Mouse (Mus musculus) gastrocnemius, adult 8-10 months (tissue): ENCODE data around the gene Sec23ip. TPM values are rescaled to one million over a fixed set of nuclear protein-coding genes. Genes with fewer than 3 reads are reported as not detected.
"Not testable (repeated sequence)": the region's sequence is repeated elsewhere in the genome, so short reads cannot be mapped to it uniquely, and the experiment has no call there.

ENCODE experiments used
- DNase-seq, 2 experiments: peaks; one replicate each; pipeline ENCODE4 v3.0.0; 2022; ENCODE audit warnings: low spot score in 2 of 2
- total RNA-seq, 4 experiments: library from RNA; stranded (reverse); gene quantifications; 2 replicates each; pipeline ENCODE4 v1.2.4; 2022

The Sec23ip gene
- 10 to 100 TPM; 17.2 to 20.0 (median 17.8) TPM for total RNA-seq

DNA sequence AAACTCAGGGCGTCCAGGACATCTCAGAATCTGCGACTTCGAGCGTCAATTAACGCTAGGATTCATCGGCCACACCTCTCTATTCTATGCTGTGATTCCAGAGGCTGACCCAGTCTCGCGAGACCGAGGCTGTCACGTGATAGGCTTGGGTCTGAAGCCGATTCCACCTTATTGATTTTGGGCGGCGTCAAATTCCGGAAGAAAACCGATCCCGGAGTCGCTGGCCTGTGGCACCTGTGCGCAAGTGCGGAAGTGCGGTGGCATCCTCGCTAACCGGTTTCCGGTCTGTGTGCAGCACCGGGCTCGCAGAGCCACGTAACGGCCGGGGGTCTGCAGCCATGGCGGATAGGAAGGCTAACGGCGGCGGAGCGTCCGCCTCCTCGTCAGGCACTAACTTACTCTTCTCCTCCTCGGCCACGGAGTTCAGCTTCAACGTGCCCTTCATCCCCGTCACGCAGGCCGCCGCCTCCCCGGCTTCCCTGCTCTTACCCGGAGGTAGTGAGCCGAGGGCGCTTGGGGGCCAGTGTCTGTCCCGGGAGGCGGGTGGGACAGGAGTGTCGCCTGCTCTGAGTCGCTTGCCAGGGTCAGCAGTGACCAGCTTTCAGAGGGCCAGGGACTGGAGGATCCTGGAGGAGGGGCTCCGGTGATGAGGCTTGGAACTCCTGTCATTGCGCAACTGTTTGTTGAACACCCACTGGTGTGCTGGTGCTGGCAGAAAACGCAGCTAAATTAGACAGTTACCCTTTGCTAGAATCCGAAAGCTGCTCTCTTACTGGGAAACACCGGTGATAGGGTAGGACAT, at the start of gene Sec23ip:
Sec23ip (plus strand) TSS at position 260 of the 802 bp plus-strand sequence.
- DNase-seq: peak; percentile 98

DNA sequence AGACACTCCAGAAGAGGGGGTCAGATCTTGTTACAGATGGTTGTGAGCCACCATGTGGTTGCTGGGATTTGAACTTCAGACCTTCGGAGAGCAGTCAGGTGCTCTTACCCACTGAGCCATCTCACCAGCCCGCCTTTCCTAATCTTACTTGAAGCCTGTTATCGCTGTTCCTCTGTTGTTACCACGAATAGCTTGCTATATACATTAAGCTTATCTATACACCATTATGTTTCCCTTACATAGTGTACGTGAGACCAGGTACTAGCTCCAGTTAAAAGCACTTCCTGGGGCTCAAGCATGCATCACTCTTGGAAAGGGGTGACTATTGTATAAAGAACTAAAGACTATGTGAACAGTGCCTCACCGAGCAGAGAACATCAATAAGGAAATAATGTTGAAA, 44.8 kb upstream of the Sec23ip start:
- DNase-seq: not testable (repeated sequence)

DNA sequence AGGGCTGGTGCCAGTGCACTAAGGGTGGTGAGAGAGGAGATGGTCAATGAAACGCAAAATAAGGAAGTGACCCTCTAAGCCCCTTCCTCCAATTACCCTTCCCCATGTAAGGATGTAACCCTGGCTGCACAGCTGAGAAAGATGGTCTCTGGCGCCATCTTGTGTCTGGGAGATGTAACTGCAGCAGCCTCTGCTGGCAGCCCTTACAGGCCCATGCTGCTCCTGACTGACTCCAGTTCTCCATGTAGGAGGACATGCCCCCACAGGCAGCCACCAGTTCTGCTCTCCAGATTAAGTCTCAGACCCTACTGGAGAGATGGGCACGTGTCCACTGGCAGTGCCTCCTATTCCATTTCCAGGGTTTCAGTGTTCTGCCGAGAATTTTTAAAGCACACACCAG, 39.0 kb upstream of the Sec23ip start:
- peak; percentile 30 to 36 for DNase-seq

DNA sequence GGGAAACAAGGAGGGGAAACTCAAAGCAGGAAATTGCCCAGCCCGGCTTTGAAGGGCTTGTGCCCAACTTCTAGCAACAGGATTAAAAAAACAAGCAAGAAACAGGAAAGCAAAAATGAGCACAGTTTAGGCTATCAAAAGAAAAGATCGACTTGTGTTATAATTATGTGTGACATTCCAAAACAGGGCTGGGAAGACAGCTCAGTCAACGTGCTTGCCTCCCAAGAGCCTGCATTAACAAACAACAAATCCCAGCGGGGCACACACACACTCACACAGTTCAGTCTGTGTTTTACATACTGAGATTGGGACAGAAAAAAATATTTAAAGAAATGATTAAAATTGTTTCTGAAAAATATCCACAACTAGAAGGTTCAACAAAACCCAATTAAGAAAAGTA, 26.8 kb upstream of the Sec23ip start:
- DNase-seq: no peak

DNA sequence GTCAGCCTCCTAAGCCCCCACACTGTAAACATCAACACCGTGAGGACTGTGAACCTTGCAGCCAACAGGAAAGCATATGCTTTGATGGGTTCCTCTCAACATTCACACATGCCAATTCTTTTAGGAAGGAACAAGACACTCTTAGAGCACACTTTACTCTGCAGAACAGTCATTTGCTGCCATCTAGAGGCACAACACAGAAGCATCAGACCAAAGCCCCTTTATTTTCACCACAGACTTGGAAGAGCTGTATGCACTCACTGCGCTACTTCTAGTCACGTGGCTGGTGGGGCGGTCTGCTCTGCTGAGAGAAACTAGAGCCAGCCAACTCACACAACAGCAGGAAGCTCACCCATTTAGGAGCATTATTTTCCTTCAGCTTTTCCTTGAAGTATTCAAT, 20.0 kb upstream of the Sec23ip start:
- peak; percentile 27 to 30 for DNase-seq

DNA sequence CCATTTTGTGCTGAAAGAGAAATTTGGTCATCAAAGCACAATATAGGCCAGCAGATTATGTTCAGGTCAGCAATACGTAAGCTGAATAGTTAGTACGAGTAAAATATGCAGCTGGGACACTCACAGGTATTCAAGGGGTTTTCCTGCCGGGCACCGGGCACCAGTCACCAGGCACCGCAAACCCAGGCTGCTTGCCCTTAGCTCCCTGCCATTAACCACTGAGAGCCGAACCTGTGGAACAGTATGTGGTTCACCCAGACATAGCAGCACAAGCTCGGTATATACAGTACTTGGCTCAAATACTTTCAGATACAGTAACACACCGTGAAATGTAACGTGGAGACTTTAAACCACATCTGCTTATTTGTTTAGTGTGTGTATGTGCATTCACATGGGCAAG, 19.6 kb upstream of the Sec23ip start:
- DNase-seq: no peak

DNA sequence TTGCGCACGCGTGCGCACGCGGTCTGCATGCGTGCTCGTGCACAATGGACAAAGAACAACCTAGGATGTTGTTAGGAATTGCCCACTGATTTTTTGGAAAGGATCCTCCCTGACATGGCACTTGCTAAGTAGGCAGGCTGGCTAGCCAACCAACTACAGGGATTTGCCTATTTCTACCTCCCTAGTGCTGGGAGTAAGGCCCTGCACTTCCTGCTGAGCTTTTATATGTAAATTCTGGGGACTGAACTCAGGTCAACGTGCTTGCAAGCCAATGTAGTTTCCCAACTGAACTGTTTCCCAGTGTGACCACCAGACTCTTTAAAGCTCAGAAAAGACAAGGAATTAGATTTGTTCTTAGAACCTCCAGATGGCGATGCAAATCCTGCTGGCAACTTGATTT, 17.7 kb upstream of the Sec23ip start:
- DNase-seq: no peak

DNA sequence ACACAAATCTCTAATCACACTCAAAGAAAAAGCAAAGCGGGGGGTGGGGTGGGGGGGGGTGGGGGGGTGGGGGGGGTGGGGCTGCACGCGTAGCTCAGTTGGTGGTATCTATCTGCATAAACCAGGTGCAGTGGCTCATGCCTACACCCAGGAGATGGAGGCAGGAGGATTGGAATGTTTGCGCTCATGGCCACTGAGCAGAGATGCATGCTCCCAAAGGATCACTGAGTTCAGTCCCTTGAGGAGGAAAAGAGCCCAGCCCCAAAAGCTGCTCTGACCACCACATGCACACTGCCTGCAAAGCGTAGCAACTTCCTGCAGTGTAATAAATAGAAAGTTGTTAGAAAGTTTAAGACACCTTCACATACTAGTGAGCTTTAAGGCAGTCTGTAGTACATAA, 17.0 kb upstream of the Sec23ip start:
- no peak for DNase-seq

DNA sequence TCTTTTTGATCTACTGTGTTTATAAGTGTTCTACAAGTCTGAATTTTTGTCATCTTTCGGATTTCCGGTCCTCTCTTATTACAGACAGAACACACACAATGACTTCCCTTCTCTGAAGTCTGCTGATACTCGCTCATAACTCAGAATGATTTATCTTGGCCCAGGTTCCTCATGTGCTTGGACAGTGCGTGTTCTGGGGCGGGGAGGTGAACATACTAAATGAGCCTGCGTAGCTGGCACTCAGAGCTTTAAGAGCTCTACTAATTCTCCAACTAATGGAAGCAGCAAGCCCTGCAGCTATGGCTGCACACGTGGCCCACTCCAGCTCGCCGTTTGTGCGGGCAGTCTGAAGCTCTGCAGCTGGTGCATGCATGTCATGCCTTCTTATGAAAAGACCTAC, 16.0 kb upstream of the Sec23ip start:
- no peak for DNase-seq

DNA sequence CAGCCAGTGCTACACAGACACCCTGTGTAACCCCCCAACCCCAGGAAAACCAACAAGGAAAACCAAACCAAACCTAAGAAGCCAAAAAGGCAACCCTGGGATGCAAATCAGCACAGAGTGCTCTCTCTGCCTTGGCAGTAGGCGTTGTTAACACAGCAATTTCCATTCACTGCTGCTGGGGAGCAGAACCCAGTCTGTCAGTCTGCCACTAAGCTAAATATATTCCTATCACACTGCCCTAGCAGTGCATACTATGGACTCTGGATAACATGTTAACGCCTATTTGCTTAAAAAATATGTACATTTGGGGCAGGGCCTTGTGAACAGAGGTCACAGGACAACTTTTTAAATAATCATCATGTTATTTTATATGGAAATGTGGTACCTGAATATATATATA, 13.2 kb upstream of the Sec23ip start:
- no peak for DNase-seq

DNA sequence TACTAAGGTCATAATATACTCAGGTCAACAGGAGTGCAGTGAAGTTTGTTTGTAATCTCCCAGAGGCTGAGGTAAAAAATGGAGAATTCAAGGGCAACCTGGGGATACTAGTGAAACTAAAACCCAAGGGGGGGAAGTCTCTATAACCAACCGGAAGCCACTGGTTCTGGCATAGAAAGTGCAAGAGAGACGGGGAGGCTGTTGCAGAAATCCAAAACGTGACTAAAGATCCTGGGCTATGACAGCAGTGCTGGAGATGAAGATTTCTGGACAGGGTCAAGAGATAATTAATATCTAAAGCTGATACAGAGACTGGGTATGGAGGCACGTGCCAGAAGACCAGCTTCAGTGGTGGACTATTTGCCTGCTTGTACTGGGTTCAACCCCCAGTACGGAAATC, 6.7 kb upstream of the Sec23ip start:
- DNase-seq: no peak

DNA sequence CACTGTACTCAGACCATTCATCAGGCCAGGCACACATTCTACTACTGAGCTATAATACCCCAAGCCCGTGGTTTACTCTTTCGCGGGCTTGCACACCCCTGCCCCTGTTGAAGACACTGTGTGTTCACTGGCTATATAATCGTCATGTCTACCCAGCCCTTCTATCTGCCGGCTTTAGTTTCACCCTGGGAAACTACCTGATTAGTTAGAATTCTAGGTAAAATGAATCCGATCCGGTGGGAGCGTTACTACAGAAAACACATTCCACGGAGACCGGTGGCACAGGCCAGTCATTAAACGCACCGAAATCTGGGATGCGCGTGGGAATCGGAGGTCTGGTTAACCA, 5.7 kb upstream of the Sec23ip start:
- DNase-seq: no peak

DNA sequence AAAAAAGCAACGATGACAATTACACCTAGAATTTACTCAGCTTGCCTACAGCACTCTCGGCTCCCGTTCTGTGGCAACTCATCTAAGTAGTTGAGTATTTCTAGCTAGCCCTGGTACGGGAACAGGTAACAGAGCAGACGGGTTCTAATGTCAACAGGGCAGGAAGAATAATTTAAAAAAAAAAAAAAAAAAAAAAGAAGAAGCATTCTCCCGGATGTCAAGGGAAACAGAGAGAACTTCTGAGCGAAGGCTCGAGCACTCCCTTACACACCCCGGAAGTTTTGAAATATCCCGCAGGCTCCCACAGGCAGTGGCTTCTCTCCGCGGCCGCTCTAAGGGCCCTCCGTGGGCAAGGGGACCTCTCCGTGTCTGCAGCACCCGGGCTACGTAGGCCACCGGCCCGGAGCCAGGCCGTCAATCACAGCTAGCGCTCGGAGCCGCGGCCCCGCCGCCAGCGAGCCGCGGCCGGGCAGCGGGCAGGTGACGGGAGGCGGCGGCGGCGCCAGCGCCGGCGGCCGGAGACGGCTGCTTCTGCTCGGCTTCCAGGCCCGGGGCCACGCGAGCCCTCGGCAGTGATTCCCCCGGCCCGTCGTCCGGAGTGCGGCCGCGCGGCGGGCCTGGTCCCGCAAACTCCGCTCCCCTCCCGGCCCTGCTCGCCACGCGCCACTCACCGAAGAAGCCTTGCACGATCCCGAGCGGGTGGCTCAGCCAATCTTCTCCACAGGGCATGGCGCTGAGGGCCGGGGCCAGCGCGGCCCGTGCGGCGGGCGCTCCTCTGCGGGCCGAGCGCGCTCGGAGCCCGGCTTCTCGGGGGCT, 5.1 kb upstream of the Sec23ip start:
- peak; percentile 38 to 57 for DNase-seq

DNA sequence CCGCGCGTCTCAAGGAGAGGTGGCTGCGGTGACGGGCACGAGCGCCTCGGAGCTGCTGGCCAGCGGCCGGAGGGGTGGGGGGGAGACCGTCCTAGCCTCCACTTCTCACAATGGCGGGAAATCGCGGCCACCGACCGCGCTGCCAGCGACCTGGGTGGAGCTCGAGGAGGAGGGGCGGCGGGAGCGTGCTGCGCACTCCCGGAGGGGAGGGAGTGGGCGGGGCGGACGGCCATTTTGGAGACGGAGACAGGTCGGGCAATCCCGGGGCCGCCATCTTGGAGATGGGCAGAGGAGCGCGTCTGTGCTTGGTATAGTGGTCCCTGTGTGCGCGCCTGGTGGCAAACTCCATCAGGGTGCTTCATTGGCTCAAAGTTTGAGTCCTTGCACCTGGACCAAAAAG, 4.4 kb upstream of the Sec23ip start, which contains the start of gene Mcmbp:
Mcmbp (minus strand) TSS at position 162 of the 400 bp plus-strand sequence.
- peak; percentile 93 to 95 for DNase-seq

DNA sequence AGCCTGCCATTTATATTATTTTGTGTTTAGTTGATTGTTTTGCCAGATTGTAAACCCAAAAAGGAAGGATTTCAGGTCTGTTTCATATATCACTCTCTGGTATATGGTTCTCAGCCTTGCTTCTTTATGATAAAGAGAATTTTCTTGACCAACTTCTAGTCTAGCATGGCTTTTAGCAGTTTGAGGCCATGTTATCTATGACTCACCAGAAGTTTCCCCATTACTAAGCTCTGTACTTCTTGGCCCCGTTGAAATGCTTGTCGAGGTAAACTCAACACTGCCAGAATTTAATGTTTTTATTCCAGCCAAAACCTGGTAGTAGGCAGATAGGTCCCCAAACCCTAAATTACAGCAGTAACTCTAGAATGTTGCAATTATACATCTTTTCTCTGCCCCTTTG, 845 bp upstream of the Sec23ip start:
- DNase-seq: no peak

DNA sequence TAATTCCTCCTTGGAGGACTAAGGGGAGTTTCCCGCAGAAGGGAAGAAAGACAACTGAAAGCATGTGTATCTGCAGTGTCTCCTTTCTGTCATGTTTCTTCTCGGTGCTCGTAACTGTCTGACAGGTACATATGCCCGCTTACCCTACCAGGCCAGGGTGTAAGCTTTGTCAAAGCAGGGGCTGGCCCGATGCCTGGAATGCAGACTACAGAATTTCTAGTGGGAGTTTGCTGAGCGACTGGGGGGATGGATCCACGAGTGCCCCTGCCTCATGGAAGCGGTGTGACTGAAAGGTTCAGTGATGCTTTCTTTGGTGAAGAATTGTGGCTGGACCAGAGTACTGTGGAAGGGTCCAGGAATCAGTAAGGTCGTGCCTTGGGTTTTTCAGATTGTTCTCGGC, 1.4 kb downstream of the Sec23ip start:
- DNase-seq: no peak

DNA sequence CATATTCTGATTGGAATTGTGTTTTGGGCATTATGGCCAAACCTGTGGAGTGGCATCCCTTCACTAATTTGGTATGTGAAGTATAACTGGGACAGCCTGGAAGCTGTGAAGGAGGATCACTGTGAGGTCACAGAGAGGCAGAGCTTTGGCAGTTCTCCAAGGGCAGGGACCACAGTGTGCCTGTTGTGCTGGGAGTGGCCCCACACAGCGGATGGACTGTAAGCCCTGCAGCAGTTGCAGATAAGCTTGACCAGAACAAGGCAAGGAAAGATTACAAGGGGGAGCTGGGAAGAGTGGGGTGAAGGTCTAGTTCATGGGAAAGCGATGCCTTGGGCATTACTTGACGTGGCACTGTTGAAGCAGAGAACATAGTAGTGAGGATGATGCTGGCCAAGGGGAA, 4.0 kb downstream of the Sec23ip start:
- peak; percentile 31 to 54 for DNase-seq

DNA sequence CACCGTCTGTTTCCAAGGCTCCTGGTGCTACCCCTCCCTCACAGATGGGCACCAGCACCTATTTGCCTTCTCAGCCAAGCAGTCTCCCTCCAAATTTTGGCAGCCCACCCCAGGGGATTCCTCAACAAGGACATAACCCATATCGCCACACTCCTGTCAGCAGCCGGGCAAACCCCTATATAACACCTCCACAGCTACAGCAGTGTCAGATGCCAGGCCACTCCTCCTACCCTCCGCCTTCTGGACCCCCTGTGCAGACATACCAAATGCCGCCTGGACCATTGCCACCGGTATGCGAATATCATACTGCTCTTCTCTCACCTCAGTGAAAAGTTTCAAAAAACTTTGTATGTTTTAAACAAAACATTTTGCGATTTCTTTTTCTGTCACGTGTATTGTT, 5.6 kb downstream of the Sec23ip start:
- no peak for DNase-seq

DNA sequence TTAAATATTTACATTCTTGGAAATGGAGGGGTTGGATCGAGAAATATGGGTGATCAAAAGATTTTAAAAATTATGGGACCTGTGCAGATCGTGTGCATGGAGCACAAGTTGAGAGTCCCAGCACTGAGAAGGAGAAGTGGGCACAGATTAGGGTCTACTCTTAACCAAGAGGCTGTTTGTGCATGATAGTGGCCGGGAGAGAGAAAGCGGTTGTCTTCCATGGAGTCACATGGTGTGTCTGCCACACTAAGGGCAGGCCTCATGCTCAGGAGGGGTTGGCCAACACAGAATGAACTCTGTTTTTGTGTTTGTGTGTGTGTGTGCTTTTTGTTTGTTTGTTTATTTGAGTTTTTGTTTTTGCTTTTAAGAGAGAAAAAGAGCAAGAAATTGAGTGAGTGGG, 7.3 kb downstream of the Sec23ip start:
- no peak for DNase-seq

DNA sequence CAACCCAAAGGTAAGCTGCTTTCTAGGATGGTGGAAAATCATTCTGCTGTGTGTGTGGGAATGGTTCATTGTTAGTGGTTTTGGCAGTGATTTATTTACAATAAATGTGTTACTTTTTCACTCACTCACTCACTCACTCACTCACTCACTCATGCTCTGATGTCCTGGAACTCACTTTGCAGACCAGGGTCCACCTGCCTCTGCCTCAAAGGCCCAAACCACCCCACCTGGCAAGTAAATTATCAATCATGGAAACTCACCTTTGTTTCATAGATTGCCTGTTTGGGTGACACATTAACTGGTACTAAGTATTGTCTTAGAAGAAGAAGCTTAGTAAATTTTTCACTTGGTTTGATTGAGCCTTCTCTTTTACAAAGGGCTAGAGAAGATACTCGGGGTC, 10.7 kb downstream of the Sec23ip start:
- DNase-seq: no peak

DNA sequence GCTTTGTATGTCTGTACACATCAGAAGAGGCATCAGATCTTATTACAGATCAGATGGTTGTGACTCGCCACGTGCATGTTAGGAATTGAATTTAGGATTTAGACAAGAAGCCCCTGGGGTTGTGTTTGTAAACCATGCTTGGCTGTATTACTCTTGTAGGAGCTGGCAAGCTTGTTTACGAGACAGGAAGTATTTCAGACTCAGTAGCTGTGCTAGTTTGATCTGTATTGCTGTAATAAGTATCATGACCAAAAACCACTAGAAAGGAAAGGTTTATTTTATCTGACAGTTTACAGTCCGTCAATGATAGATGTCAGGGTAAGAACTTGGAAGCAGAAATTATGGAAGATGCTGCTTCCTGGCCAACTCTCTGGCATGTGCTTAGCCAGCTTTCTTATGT, 14.2 kb downstream of the Sec23ip start:
- DNase-seq: no peak

DNA sequence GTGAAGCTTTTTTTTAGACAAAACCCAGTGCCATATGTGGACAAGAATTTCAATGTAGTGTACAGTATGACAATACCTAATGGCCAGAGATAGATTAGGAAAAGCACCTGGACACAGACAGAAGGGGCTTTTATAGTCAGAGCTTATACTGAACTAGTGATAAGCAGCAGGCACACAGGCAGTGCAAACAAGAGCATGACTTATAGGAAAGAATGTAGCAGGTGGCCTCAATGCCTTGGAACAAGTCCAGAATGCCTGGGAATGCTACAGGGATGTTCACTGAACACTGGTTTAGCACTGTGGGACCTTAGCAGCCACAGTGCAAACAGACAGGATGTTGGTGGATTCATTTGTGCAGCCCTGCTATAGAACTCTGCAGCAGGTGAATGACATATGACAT, 22.0 kb downstream of the Sec23ip start:
- no peak for DNase-seq

DNA sequence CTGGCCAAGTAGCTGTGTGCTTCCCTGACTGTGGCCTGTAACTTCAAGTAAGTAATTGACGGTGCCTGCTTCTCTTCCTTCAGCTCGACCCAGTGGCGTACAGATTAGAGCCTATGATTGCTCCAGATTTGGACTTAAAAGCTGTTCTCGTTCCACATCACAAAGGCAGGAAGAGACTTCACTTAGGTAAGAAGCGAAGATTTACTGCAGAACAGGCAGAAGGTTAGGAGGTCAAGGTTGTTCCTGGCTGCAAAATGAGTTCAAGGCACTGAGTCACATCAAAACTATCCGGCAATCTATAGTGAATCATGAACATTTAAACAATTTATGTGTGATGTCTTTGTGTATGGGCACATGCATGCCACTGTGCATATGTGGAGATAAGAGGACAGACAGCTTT, 32.5 kb downstream of the Sec23ip start:
- DNase-seq: no peak
